Mouse (Mus musculus) stomach, embryonic 16.5 days (tissue): Measurements from ENCODE around the gene Camk2d. TPM values are rescaled to one million over a fixed set of nuclear protein-coding genes. Genes with fewer than 3 reads are reported as not detected.

Experiments
- ATAC-seq: fragments of 200-750 bp; cut with Nextera tagmentation; 2 replicates; pipeline ENCODE4 v1.8.0; 2017; ENCODE audit warnings: moderate number of reproducible peaks, moderate TSS enrichment; ENCODE audit not compliant: insufficient read depth, low FRiP score
- H3K27ac ChIP-seq: fragments of 300-500 bp; sonication (generic); 2 replicates; pipeline ENCODE4 v1.5.1; 2014; ENCODE audit warnings: low read length
- H3K27me3 ChIP-seq: fragments of 300-500 bp; sonication (generic); 2 replicates; pipeline ENCODE4 v1.6.1; 2014; ENCODE audit warnings: low read length, control low read depth, mixed read lengths; ENCODE audit not compliant: control insufficient read depth, insufficient read depth
- H3K36me3 ChIP-seq: fragments of 300-500 bp; sonication (generic); 2 replicates; pipeline ENCODE4 v1.6.1; 2014; ENCODE audit warnings: low read length; ENCODE audit not compliant: control insufficient read depth, insufficient read depth
- H3K4me1 ChIP-seq: fragments of 300-500 bp; sonication (generic); 2 replicates; pipeline ENCODE4 v1.6.1; 2014; ENCODE audit warnings: low read length, control low read depth, mixed read lengths; ENCODE audit not compliant: control insufficient read depth, insufficient read depth
- H3K4me2 ChIP-seq: fragments of 300-500 bp; sonication (generic); 2 replicates; pipeline ENCODE4 v1.6.1; 2014; ENCODE audit warnings: low read depth, low read length, mixed read lengths
- H3K4me3 ChIP-seq: fragments of 300-500 bp; sonication (generic); replicated peaks from 2 replicates; pipeline ENCODE4 v1.5.1; 2014; ENCODE audit warnings: mild to moderate bottlenecking, low read length
- H3K9ac ChIP-seq: fragments of 300-500 bp; sonication (generic); 2 replicates; pipeline ENCODE4 v1.6.1; 2014; ENCODE audit warnings: low read length
- H3K9me3 ChIP-seq: fragments of 300-500 bp; sonication (generic); replicated peaks from 2 replicates; pipeline ENCODE4 v1.6.1; 2016; ENCODE audit warnings: low read length, control low read depth; ENCODE audit not compliant: control insufficient read depth
- WGBS: fragments of 180-500 bp; shearing (Covaris S2); extraction: QIAGEN DNeasy Blood & Tissue Kit; methylation state at CpG from one replicate; pipeline ENCODE4 v1.1.7; 2014; 5-methylcytosine and 5-hydroxymethylcytosine counted together
- polyA plus RNA-seq: library from polyadenylated mRNA; unstranded; fragments of >200 nt; fragmentation: Nextera tagmentation; extraction: Ambion mirVana; gene quantifications from 2 replicates; pipeline ENCODE4 v1.2.1, GENCODE M21; 2015

Gene Camk2d
- polyA plus RNA-seq, 1 experiment from 2014 or later = 36.8 TPM

DNA sequence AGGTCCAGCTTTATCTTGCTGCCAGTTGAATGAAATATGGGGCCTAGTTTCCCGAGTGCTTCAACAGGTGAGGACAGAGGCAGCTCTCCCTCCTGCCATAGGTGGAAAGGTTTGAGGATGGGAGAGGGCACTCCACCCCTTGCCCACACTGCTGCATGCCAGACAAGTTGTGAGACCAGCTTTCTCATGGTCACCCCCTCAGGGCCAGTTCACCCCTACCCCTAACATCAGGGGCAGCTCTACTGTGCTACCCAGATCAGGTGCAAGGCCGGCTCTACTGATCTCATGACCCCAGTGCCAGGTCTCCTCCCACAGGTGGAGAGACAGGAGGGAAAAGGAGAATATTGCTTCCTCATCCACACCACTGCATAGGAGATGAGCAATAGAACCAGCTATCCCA is 136.2 kb downstream of the Camk2d start:
- no peak overlapping the region for H3K4me2 ChIP-seq
- H3K9ac ChIP-seq = no peak overlapping the region
- ATAC-seq = no peak
- no peaks in the 10 kb centered on the region for H3K9me3 ChIP-seq
- no peak overlapping the region for H3K4me3 ChIP-seq
- WGBS = 80% methylated on average over 2 of the region's 2 CpGs
- H3K27me3 ChIP-seq = no peaks in the 10 kb centered on the region
- no peak overlapping the region for H3K27ac ChIP-seq
- no peaks in the 10 kb centered on the region for H3K4me1 ChIP-seq
- no peaks in the 10 kb centered on the region for H3K36me3 ChIP-seq

DNA sequence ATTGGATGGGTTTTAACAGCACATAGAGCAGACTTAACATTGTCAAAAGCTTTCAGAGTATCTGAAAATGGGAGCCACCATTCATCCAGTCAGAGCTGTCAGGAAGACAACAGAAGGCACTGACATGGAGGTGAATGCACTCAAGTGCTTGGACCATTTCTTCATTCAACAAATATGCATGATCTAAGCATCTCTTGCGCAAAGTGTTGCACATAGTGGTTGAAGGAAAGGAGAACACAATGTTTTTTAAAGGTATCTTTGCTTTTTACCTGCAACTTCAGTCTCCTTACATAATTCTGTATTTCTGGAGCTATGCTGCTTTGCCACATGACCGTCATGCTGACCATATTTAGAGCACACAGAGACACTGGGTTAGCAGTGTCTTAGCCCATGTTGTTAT is 138.4 kb downstream of the Camk2d start:
- no peaks in the 10 kb centered on the region for H3K9me3 ChIP-seq
- no peaks in the 10 kb centered on the region for H3K36me3 ChIP-seq
- H3K4me1 ChIP-seq = no peaks in the 10 kb centered on the region
- H3K27ac ChIP-seq = no peak overlapping the region
- no peak overlapping the region for H3K9ac ChIP-seq
- H3K4me3 ChIP-seq = no peak overlapping the region
- no peak overlapping the region for H3K4me2 ChIP-seq
- no peak for ATAC-seq
- 92% methylated on average over 2 of the region's 2 CpGs for WGBS
- no peaks in the 10 kb centered on the region for H3K27me3 ChIP-seq

DNA sequence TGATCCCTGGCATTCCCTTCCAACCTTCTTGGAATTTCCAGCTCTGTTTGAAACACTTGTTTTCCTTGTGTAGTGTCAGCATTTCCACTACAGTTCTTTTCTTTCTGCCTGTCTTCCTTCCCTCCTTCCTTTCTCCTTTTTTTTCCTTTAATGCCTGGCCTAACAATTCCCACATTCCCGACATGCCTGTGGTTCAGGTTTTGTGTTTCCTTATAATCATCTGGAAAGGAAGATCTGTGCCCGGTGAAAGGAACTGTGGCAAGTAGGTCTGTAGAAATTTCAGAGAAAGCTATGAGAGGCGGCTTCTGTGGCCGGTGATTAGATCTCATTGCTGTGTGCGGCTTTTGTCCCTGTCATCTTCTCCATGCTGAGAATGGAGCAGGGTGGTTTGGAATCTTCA is 139.1 kb downstream of the Camk2d start:
- H3K4me2 ChIP-seq = no peak overlapping the region
- H3K9ac ChIP-seq = no peak overlapping the region
- no peaks in the 10 kb centered on the region for H3K9me3 ChIP-seq
- WGBS = 75% methylated on average over 5 of the region's 5 CpGs
- no peaks in the 10 kb centered on the region for H3K4me1 ChIP-seq
- no peaks in the 10 kb centered on the region for H3K27me3 ChIP-seq
- no peaks in the 10 kb centered on the region for H3K36me3 ChIP-seq
- ATAC-seq = no peak
- no peak overlapping the region for H3K27ac ChIP-seq
- no peak overlapping the region for H3K4me3 ChIP-seq

DNA sequence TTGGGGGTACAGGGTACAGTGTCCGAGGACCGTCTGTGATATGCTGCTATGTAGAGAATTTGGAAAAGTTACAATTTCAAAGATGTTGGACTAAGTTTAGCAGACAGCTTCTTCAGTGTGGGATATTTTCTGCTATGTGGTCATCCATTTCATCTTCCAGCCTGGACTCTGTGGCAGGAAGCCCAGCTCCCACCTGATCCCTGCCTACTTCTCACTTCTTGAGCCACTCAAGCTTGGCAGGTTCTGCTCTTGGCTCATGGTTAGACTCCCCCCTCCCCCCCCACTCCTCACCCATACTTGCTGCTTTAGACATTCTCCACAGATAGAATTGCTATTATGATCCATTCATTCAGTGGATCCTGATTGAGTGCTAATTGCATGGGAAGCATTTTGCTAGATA is 141.0 kb downstream of the Camk2d start:
- Histone ChIP-seq H3K9me3 (no peaks in the 10 kb centered on the region), H3K36me3 (no peaks in the 10 kb centered on the region), H3K4me3 (no peak overlapping the region), H3K9ac (no peak overlapping the region), H3K27me3 (no peaks in the 10 kb centered on the region), H3K27ac (no peak overlapping the region), H3K4me2 (no peak overlapping the region), H3K4me1 (no peaks in the 10 kb centered on the region)
- WGBS = 84% methylated on average over 2 of the region's 2 CpGs
- ATAC-seq = no peak

DNA sequence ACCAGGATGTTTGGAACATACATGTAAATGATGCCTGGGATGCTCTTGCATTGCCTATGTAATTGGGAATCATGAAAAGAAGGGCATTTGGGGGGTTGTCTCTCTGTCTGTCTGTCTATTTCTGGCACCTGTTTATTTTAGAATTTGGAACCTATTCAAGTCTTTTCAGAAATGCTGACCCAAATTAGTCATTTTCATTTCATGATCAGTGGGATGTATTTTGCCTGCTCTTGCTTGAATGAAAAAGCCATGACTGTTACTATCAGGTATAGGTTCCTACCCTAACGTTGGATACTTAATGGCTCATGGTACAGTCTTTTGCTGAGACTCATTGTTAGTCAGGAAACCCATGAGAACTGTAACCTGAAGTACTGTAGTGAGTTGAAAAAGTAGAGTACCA is 144.0 kb downstream of the Camk2d start:
- Histone ChIP-seq H3K9me3 (no peaks in the 10 kb centered on the region), H3K9ac (no peak overlapping the region), H3K27me3 (no peaks in the 10 kb centered on the region), H3K27ac (no peak overlapping the region), H3K4me2 (no peak overlapping the region), H3K36me3 (no peaks in the 10 kb centered on the region), H3K4me1 (no peaks in the 10 kb centered on the region), H3K4me3 (no peak overlapping the region)
- ATAC-seq = no peak
- WGBS = 79% methylated on average over 1 of the region's 1 CpGs

DNA sequence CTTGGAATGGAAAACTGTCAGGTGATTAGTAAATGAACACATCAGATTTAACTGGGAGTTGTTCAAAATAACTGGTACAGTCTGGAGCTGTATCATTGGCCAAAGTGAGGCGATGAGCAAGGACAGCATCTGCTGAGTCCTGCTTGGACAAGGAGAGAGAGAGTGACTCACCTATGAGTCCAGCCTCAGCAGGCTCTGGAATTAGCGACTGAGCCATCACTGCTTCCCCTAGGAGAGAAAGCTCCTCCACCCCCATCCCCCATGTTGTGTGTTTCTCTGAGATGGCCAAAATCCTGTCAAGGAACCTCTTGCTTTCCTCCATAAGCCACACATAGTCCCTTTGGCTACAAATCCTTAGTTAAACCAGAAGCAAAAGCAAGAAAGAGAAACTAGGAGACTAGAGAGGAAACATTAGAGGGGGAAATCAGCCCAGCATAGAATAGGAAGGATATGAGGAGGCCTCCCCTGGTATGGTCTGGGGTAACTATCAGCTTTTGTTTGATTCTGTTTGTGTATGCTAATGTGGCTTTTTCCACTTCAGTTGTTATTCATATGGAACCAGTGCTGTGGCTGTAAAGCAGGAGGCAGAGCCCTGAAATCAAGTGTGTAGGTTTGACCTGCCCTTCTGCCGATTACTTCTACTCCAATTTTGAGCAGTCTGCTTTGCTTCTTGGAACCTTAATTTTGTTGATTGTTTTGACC is 148.5 kb downstream of the Camk2d start:
- no peaks in the 10 kb centered on the region for H3K9me3 ChIP-seq
- WGBS = 72% methylated on average over 3 of the region's 3 CpGs
- no peaks in the 10 kb centered on the region for H3K4me1 ChIP-seq
- ATAC-seq = no peak
- H3K4me3 ChIP-seq = no peak overlapping the region
- H3K36me3 ChIP-seq = no peaks in the 10 kb centered on the region
- no peak overlapping the region for H3K9ac ChIP-seq
- no peaks in the 10 kb centered on the region for H3K27me3 ChIP-seq
- no peak overlapping the region for H3K27ac ChIP-seq
- no peak overlapping the region for H3K4me2 ChIP-seq

DNA sequence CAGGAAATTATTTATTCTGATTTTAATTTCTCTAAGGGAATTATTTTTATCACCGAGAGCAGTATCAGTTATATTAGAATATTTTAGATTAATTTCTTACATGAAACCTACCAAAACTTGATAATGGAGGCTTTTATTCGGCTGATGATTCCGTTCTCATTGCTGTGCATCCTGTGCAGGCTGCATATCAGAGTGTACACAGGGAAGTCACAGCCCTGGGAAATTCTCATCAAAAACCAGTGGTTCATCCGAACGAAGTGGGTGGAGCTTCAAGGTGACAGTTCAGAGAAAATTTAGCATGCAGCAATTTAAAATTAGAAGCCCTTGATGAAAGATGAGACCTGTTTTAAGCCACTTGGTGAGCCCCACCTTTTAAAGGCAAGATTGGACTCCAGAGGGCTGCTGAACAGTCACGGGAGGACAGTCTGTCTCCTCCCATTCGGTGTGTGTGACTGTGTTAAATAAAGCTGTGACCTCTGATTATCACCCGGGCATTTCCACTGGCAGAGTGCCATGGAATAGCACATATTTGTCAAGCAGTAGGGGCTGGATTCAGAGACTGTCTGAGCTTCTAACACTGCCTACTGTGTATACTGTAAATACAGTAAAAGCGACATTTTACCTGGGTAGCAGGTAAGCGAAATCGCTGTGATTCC is 150.2 kb downstream of the Camk2d start:
- ATAC-seq = peak; percentile 50
- Histone ChIP-seq H3K9ac (no peak overlapping the region), H3K4me3 (no peak overlapping the region), H3K4me2 (no peak overlapping the region), H3K27me3 (no peaks in the 10 kb centered on the region), H3K9me3 (no peaks in the 10 kb centered on the region), H3K36me3 (no peaks in the 10 kb centered on the region), H3K4me1 (no peaks in the 10 kb centered on the region), H3K27ac (no peak overlapping the region)
- WGBS = 57% methylated on average over 11 of the region's 11 CpGs

DNA sequence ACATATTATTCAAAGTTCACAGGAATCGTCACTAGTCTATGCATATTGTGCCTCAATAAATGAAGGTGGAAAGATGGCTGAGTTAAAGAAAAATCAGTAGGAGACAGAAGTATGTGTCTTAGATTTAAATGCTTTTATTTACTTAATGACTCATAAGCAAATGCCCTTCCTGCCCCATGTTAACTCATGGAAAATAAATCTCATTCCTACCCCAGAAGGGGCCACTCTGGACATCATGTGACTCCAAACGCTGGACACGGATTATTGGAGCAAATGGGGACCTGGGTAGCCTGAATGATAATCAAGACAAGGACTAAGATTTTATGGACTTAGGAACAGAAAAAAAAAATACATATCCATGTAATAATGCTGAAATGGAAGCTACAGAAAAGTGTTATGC is 151.5 kb downstream of the Camk2d start:
- WGBS = 67% methylated on average over 3 of the region's 3 CpGs
- no peak for ATAC-seq
- no peak overlapping the region for H3K9ac ChIP-seq
- H3K4me1 ChIP-seq = no peaks in the 10 kb centered on the region
- no peak overlapping the region for H3K4me2 ChIP-seq
- no peaks in the 10 kb centered on the region for H3K27me3 ChIP-seq
- H3K4me3 ChIP-seq = no peak overlapping the region
- no peaks in the 10 kb centered on the region for H3K9me3 ChIP-seq
- no peaks in the 10 kb centered on the region for H3K36me3 ChIP-seq
- no peak overlapping the region for H3K27ac ChIP-seq

DNA sequence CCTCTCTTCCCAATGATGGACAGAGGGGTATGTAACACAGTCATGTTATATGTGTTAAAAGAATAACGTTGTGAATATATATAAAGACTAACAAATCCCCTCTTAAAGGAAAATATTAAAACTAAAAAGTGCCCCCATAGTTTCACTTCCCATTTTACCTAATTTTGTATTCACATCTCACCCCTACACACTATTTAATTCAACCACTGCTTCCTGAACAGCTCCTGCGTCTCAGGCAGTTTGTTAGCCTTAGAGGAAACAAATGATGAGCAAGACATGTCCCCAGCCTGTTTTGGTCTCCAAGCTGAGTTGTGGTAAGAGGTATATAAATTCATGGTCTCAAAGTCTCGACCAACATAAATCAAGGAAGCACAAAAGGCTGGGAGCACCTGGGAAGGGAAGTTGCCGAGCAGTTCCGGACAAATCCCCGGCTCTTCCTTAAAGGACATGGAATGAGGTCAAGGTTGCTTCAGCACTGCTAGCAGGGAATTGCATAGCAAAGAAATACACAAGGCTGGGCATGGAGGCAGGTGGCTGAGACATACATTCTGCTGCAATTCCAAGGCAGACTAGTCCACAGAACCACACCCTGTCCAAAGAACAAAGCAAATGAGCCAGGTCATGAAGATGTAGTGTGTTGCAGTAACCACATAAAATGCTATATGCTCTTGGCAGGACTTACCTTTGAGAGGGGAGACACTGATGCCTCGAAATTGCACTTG is 155.4 kb downstream of the Camk2d start:
- Histone ChIP-seq H3K9me3 (no peaks in the 10 kb centered on the region), H3K4me1 (no peaks in the 10 kb centered on the region), H3K4me2 (no peak overlapping the region), H3K27me3 (no peaks in the 10 kb centered on the region), H3K4me3 (no peak overlapping the region), H3K27ac (no peak overlapping the region), H3K36me3 (no peaks in the 10 kb centered on the region), H3K9ac (no peak overlapping the region)
- WGBS = 67% methylated on average over 7 of the region's 7 CpGs
- no peak for ATAC-seq
